Mouse (Mus musculus) forebrain, postnatal 0 days (tissue): ENCODE measurements around the gene Nmb. TPM values are rescaled to one million over a fixed set of nuclear protein-coding genes. Genes with fewer than 3 reads are reported as not detected.

ENCODE experiments used
- ATAC-seq: fragments of 200-750 bp; cut with Nextera tagmentation; 2 replicates; pipeline ENCODE4 v1.8.0; 2017; ENCODE audit warnings: mild to moderate bottlenecking, moderate library complexity
- DNase-seq: peaks from one replicate; pipeline ENCODE4 v3.0.0-alpha.2; 2015
- H3K27ac ChIP-seq: fragments of 300-500 bp; sonication (generic); 2 replicates; pipeline ENCODE4 v1.5.1; 2014; ENCODE audit warnings: low read depth, mild to moderate bottlenecking, antibody characterized with exemption, low read length, moderate library complexity, mixed read lengths
- H3K27me3 ChIP-seq: fragments of 300-500 bp; sonication (generic); 2 replicates; pipeline ENCODE4 v1.6.1; 2014; ENCODE audit warnings: mild to moderate bottlenecking, low read length, mixed read lengths; ENCODE audit not compliant: insufficient read depth
- H3K36me3 ChIP-seq: fragments of 300-500 bp; sonication (generic); 2 replicates; pipeline ENCODE4 v1.6.1; 2014; ENCODE audit warnings: mild to moderate bottlenecking, moderate library complexity; ENCODE audit not compliant: insufficient read depth
- H3K4me1 ChIP-seq: fragments of 300-500 bp; sonication (generic); 2 replicates; pipeline ENCODE4 v1.6.1; 2014; ENCODE audit warnings: antibody characterized with exemption; ENCODE audit not compliant: insufficient read depth
- H3K4me2 ChIP-seq: fragments of 300-500 bp; sonication (generic); 2 replicates; pipeline ENCODE4 v1.6.1; 2014; ENCODE audit warnings: low read depth, mild to moderate bottlenecking, moderate library complexity
- H3K4me3 ChIP-seq: fragments of 300-500 bp; sonication (generic); 2 replicates; pipeline ENCODE4 v1.5.1; 2014; ENCODE audit warnings: low read depth, low read length, mixed read lengths
- H3K9ac ChIP-seq: fragments of 300-500 bp; sonication (generic); 2 replicates; pipeline ENCODE4 v1.6.1; 2014; ENCODE audit warnings: mild to moderate bottlenecking
- H3K9me3 ChIP-seq: fragments of 300-500 bp; sonication (generic); 2 replicates; pipeline ENCODE4 v1.6.1; 2016; ENCODE audit warnings: low read length
- CTCF ChIP-seq: sonication (generic); IDR thresholded peaks from 2 replicates; pipeline ENCODE4 v1.5.1; 2016; ENCODE audit warnings: antibody characterized with exemption, control low read depth, low read depth
- WGBS: fragments of 180-500 bp; shearing (Covaris S2); extraction: QIAGEN DNeasy Blood & Tissue Kit; methylation state at CpG from one replicate; pipeline ENCODE4 v1.1.7; 2014; 5-methylcytosine and 5-hydroxymethylcytosine counted together
- polyA plus RNA-seq: library from polyadenylated mRNA; unstranded; fragments of >200 nt; fragmentation: Nextera tagmentation; extraction: Ambion mirVana; gene quantifications from 2 replicates; pipeline ENCODE4 v1.2.1, GENCODE M21; 2015
- total RNA-seq: library from RNA; depleted of rRNA; stranded (reverse); fragments of >200 nt; gene quantifications from 2 replicates; pipeline ENCODE4 v1.2.3, GENCODE M21; 2014

Gene Nmb
- total and polyA plus RNA-seq, 2 experiments from 2014 or later = 8.6 to 10.9 TPM

DNA sequence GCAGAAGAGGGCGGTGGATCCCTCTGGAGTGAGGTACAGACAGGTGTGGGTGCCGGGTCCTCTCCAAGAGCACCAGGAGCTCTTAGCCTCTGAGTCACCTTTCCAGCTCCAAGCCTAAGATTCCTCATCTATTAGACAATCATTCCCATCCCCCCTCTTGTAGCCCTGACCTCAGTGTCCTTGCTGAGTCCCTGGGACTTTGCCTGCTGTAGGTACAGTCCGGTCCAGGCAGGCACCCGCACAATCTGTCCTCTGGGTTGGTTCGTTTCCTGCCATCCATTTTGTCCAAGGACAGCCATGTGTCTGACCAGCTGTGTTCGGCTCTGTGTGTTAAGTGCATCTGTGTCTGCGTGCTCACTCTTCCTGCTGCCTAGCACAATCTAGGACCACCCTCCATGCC is 16.3 kb downstream of the Nmb start:
- Histone ChIP-seq H3K9me3 (no peaks in the 10 kb centered on the region), H3K27ac (peak overlapping the region; percentile 62), H3K9ac (no peak overlapping the region), H3K4me1 (no peaks in the 10 kb centered on the region), H3K4me2 (no peak overlapping the region), H3K4me3 (no peak overlapping the region), H3K27me3 (no peaks in the 10 kb centered on the region), H3K36me3 (peaks cover 35% of the 10 kb centered on the region)
- peak; percentile 20 for DNase-seq
- ATAC-seq = peak; percentile 32
- TF ChIP-seq CTCF = 0 out of 2 replicates have a peak, but pooled peaks have one; percentile 1
- 69% methylated on average over 7 of the region's 7 CpGs for WGBS

GRCm38 (mm10) chr7:80885666-80886065 is 19.2 kb downstream of the Nmb start:
- H3K9ac ChIP-seq = no peak overlapping the region
- WGBS = 9% methylated on average over 1 of the region's 1 CpGs
- no peaks in the 10 kb centered on the region for H3K9me3 ChIP-seq
- peak; percentile 48 for TF ChIP-seq CTCF
- ATAC-seq (no peak), DNase-seq (no peak)
- H3K27me3 ChIP-seq = no peaks in the 10 kb centered on the region
- H3K4me2 ChIP-seq = no peak overlapping the region
- peaks cover 6% of the 10 kb centered on the region for H3K36me3 ChIP-seq
- H3K4me1 ChIP-seq = no peaks in the 10 kb centered on the region
- no peak overlapping the region for H3K27ac ChIP-seq
- H3K4me3 ChIP-seq = no peak overlapping the region

GRCm38 (mm10) chr7:80882830-80883505 is 21.9 kb downstream of the Nmb start:
- peak; percentile 90 for DNase-seq
- Histone ChIP-seq H3K9me3 (no peaks in the 10 kb centered on the region), H3K27ac (no peak overlapping the region), H3K27me3 (no peaks in the 10 kb centered on the region), H3K4me1 (no peaks in the 10 kb centered on the region), H3K4me2 (peak overlapping the region; percentile 51), H3K36me3 (0 out of 2 replicates have a peak, but pooled peaks cover 2% of the 10 kb centered on the region), H3K4me3 (peak overlapping the region; percentile 23), H3K9ac (no peak overlapping the region)
- peak; percentile 98 for ATAC-seq
- 23% methylated on average over 14 of the region's 14 CpGs for WGBS
- peak; percentile 75 for TF ChIP-seq CTCF

- Histone ChIP-seq H3K27ac (no peak overlapping the region), H3K4me1 (no peaks in the 10 kb centered on the region), H3K27me3 (no peaks in the 10 kb centered on the region), H3K9ac (no peak overlapping the region), H3K4me2 (no peak overlapping the region), H3K9me3 (no peaks in the 10 kb centered on the region), H3K4me3 (no peak overlapping the region), H3K36me3 (peaks cover 54% of the 10 kb centered on the region)
- ATAC-seq (peak; percentile 23; the same call in 1 of the 2 replicates), DNase-seq (peak; percentile 24)
- 0 out of 2 replicates have a peak, but pooled peaks have one; percentile 25 for TF ChIP-seq CTCF
- 33% methylated on average over 37 of the region's 37 CpGs for WGBS
These were observed 29.1 kb downstream of the Nmb start for GRCm38 (mm10) chr7:80875727-80876126.

DNA sequence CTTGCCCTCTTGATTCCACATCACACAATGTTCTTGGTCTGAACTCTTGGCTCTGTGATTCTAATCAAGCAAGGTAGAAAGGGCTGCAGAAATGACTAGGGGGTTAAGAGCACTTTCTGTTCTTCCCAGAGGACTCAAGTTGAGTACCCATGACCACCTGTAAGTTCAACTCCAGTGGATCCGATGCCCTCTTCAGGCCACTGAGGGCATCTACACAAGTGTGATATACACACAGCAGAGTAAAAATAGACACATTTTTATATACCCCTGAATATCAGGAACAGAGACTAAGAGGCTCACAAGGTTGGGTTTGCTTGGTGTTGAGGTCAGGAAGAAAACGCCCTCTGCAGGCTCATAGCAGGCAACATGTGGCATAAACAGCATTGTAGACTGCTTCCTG is 31.2 kb downstream of the Nmb start:
- no peak for DNase-seq
- WGBS = 97% methylated on average over 2 of the region's 2 CpGs
- Histone ChIP-seq H3K4me3 (no peak overlapping the region), H3K4me2 (no peak overlapping the region), H3K9me3 (no peaks in the 10 kb centered on the region), H3K27me3 (no peaks in the 10 kb centered on the region), H3K9ac (no peak overlapping the region), H3K36me3 (peaks cover 69% of the 10 kb centered on the region), H3K4me1 (no peaks in the 10 kb centered on the region), H3K27ac (no peak overlapping the region)
- TF ChIP-seq CTCF = no peak
- ATAC-seq = no peak

GRCm38 (mm10) chr7:80873038-80873437 is 31.8 kb downstream of the Nmb start:
- Histone ChIP-seq H3K36me3 (peaks cover 74% of the 10 kb centered on the region), H3K9ac (no peak overlapping the region), H3K9me3 (no peaks in the 10 kb centered on the region), H3K27ac (no peak overlapping the region), H3K4me1 (no peaks in the 10 kb centered on the region), H3K4me3 (no peak overlapping the region), H3K4me2 (no peak overlapping the region), H3K27me3 (no peaks in the 10 kb centered on the region)
- ATAC-seq (no peak), DNase-seq (no peak)
- TF ChIP-seq CTCF = no peak
- WGBS = 72% methylated on average over 5 of the region's 5 CpGs

DNA sequence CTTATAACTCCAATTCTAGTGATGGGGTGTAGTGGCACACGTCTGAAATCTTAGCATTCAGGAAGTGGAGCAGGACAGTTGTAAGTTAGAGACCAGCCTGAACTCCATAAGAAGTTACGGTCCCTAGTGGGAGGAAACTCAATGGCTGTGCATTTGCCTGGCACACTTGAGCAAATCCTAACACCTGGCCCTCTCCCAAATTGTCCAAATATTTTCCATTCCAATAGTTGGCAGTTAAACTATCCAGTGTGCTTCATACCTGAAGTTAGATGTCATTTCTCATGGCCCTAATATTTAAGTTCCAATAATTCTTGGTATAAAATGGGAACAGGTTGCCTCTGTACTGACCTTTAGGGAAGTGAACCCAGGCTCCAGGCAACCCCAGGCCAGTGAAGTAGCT is 36.2 kb downstream of the Nmb start:
- no peak overlapping the region for H3K4me2 ChIP-seq
- no peak for ATAC-seq
- TF ChIP-seq CTCF = no peak
- H3K36me3 ChIP-seq = peaks cover 68% of the 10 kb centered on the region
- H3K4me3 ChIP-seq = no peak overlapping the region
- no peak overlapping the region for H3K9ac ChIP-seq
- no peak overlapping the region for H3K27ac ChIP-seq
- H3K27me3 ChIP-seq = no peaks in the 10 kb centered on the region
- WGBS = 95% methylated on average over 2 of the region's 2 CpGs
- H3K9me3 ChIP-seq = no peaks in the 10 kb centered on the region
- no peaks in the 10 kb centered on the region for H3K4me1 ChIP-seq
- DNase-seq = no peak
